Mouse (Mus musculus): ENCODE data around the gene Crhr2. TPM values are rescaled to one million over a fixed set of nuclear protein-coding genes. Genes with fewer than 3 reads are reported as not detected.

Gene Crhr2
- total RNA-seq, 1 experiment, result 0.67 TPM

DNA sequence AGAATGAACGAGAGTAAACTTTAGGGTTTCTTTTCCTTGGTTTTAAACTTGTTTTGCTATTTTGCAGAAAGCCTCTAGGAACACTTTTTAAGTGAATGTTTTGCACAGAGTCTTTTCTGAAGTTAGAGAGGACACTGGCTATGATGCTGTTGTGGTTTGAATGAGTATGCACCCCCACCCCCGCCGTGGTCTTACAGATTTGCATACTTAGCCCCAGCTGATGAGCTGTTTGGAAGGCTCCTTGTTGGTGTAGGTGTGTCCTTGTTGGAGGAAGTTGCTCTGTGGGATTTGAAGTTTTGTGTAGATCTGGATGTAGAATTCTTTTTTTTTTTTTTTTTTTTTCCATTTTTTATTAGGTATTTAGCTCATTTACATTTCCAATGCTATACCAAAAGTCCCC, 75.4 kb downstream of the Crhr2 start:
- in situ Hi-C loops (cut with MboI; ENCODE audit: low sequenced_read_pairs in 2 of 2, unreplicated experiment in 2 of 2), result no loop called here
- H3K4me1 ChIP-seq (ENCODE audit: control insufficient read depth in 2 of 2, insufficient read depth in 2 of 2, low read length in 2 of 2, poor library complexity in 1 of 2), result no peaks in the 10 kb centered on the region
- no peak for DNase-seq (ENCODE audit: low read depth, low spot score)
- no peaks in the 10 kb centered on the region for H3K9me3 ChIP-seq (ENCODE audit: control insufficient read depth, insufficient read depth, low read depth, low read length)
- H3K9ac ChIP-seq (ENCODE audit: insufficient read depth, low read depth, low read length, poor library complexity, severe bottlenecking), result no peak overlapping the region
- H3K4me3 ChIP-seq (ENCODE audit: insufficient read depth in 1 of 2, low read depth in 1 of 2, low read length in 2 of 2, poor library complexity in 1 of 2, severe bottlenecking in 1 of 2), result no peak overlapping the region
- TF ChIP-seq MAFK (IDR thresholded peaks at IDR 0.05; ENCODE audit: insufficient read depth, low read depth, low read length) (no peak), HCFC1 (IDR thresholded peaks at IDR 0.05; ENCODE audit: borderline replicate concordance, insufficient read depth, low read length) (no peak), CHD2 (IDR thresholded peaks at IDR 0.05; ENCODE audit: low read depth, low read length) (no peak), ZC3H11A (IDR thresholded peaks at IDR 0.05; ENCODE audit: borderline replicate concordance, low read depth, low read length) (no peak), ZNF384 (IDR thresholded peaks at IDR 0.05; ENCODE audit: low read depth, low read length) (no peak)
- no peak overlapping the region for H3K27ac ChIP-seq (ENCODE audit: insufficient read depth, low read depth, low read length, poor library complexity, severe bottlenecking)
- peaks cover 54% of the 10 kb centered on the region for H3K36me3 ChIP-seq (ENCODE audit: control insufficient read depth, insufficient read depth, low read length, poor library complexity, severe bottlenecking)

DNA sequence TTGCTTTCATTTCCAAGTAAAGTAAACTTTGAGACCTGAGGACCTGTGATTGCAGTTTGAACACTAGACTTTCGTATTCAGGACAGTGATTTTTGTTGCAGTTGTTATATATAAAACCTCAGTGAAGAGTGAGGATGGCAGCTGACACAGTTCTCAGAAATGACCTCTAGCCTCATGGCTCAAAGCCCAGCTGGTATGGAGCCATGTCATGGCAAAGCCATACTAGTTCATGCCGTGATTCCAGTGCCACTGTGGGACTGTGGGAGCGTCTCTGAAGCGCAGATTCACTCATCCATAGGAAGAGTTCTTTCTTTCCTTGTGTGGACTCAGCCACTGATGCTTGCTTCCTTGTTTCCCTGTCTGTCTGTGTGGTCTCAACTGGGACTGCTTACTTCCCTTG, 78.3 kb downstream of the Crhr2 start:
- H3K9me3 ChIP-seq (ENCODE audit: control insufficient read depth, insufficient read depth, low read depth, low read length), result no peaks in the 10 kb centered on the region
- in situ Hi-C loops (cut with MboI; ENCODE audit: low sequenced_read_pairs in 2 of 2, unreplicated experiment in 2 of 2), result no loop called here
- TF ChIP-seq MAFK (IDR thresholded peaks at IDR 0.05; ENCODE audit: insufficient read depth, low read depth, low read length), result no peak
- no peak for TF ChIP-seq ZC3H11A (IDR thresholded peaks at IDR 0.05; ENCODE audit: borderline replicate concordance, low read depth, low read length)
- H3K27ac ChIP-seq (ENCODE audit: insufficient read depth, low read depth, low read length, poor library complexity, severe bottlenecking), result no peak overlapping the region
- no peak overlapping the region for H3K4me3 ChIP-seq (ENCODE audit: insufficient read depth in 1 of 2, low read depth in 1 of 2, low read length in 2 of 2, poor library complexity in 1 of 2, severe bottlenecking in 1 of 2)
- no peak for DNase-seq (ENCODE audit: low read depth, low spot score)
- H3K36me3 ChIP-seq (ENCODE audit: control insufficient read depth, insufficient read depth, low read length, poor library complexity, severe bottlenecking), result peaks cover 60% of the 10 kb centered on the region
- H3K9ac ChIP-seq (ENCODE audit: insufficient read depth, low read depth, low read length, poor library complexity, severe bottlenecking), result no peak overlapping the region
- no peaks in the 10 kb centered on the region for H3K4me1 ChIP-seq (ENCODE audit: control insufficient read depth in 2 of 2, insufficient read depth in 2 of 2, low read length in 2 of 2, poor library complexity in 1 of 2)

DNA sequence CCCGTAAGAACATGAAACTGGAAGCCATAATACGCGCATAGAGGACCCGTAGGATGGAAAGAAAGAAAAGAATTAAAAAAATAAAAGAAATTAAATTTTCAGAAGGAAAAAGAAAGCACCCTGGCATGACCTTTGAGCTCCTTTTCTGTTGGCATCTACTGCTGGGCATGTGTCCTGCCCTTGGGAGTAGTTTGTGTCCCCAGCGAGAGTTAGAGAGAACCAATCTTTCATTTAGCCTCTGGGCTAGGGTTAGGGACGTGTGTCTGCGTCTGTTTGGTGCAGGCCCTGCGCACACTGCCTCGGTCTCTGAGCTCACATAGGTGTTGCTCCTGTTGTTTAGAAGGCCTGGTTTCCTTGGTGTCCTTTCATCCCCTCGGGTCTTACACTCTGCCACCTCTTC, 83.6 kb downstream of the Crhr2 start:
- in situ Hi-C loops (cut with MboI; ENCODE audit: low sequenced_read_pairs in 2 of 2, unreplicated experiment in 2 of 2), result no loop called here
- TF ChIP-seq ZNF384 (IDR thresholded peaks at IDR 0.05; ENCODE audit: low read depth, low read length), result no peak
- no peak for TF ChIP-seq CHD2 (IDR thresholded peaks at IDR 0.05; ENCODE audit: low read depth, low read length)
- TF ChIP-seq ZC3H11A (IDR thresholded peaks at IDR 0.05; ENCODE audit: borderline replicate concordance, low read depth, low read length), result no peak
- no peak for TF ChIP-seq HCFC1 (IDR thresholded peaks at IDR 0.05; ENCODE audit: borderline replicate concordance, insufficient read depth, low read length)
- TF ChIP-seq MAFK (IDR thresholded peaks at IDR 0.05; ENCODE audit: insufficient read depth, low read depth, low read length), result no peak
- no peak overlapping the region for H3K27ac ChIP-seq (ENCODE audit: insufficient read depth, low read depth, low read length, poor library complexity, severe bottlenecking)
- no peak overlapping the region for H3K4me3 ChIP-seq (ENCODE audit: insufficient read depth in 1 of 2, low read depth in 1 of 2, low read length in 2 of 2, poor library complexity in 1 of 2, severe bottlenecking in 1 of 2)
- no peak overlapping the region for H3K9ac ChIP-seq (ENCODE audit: insufficient read depth, low read depth, low read length, poor library complexity, severe bottlenecking)
- peaks cover 40% of the 10 kb centered on the region for H3K36me3 ChIP-seq (ENCODE audit: control insufficient read depth, insufficient read depth, low read length, poor library complexity, severe bottlenecking)
- DNase-seq (ENCODE audit: low read depth, low spot score), result no peak
- H3K4me1 ChIP-seq (ENCODE audit: control insufficient read depth in 2 of 2, insufficient read depth in 2 of 2, low read length in 2 of 2, poor library complexity in 1 of 2), result 0 out of 4 replicates have a peak, but pooled peaks cover 0 to under 1% of the 10 kb centered on the region in 2 experiments
- no peaks in the 10 kb centered on the region for H3K9me3 ChIP-seq (ENCODE audit: control insufficient read depth, insufficient read depth, low read depth, low read length)

DNA sequence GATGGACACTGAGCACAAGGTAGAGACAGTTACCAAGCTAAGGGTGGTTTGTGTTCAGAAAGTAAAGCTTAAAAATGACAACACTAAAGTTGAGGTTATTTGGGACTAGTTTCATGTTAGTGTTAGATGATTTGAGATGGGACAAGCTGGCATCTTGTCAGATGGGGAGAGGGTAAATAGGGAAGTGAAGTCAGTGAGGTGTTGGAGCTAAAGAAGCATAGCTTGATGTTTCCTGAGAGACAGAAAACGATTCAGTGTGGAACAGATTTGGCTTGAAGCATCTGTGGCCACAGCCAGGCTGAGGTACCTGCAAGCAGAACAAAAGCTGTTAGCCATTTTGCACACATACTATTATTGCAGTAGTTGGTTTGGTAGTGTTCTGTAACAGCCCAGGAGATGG, 87.5 kb downstream of the Crhr2 start:
- peaks cover 27% of the 10 kb centered on the region for H3K36me3 ChIP-seq (ENCODE audit: control insufficient read depth, insufficient read depth, low read length, poor library complexity, severe bottlenecking)
- no peaks in the 10 kb centered on the region for H3K9me3 ChIP-seq (ENCODE audit: control insufficient read depth, insufficient read depth, low read depth, low read length)
- no peak overlapping the region for H3K27ac ChIP-seq (ENCODE audit: insufficient read depth, low read depth, low read length, poor library complexity, severe bottlenecking)
- peaks cover 0 to 7% of the 10 kb centered on the region in 2 experiments; a peak in 1 of 4 replicates for H3K4me1 ChIP-seq (ENCODE audit: control insufficient read depth in 2 of 2, insufficient read depth in 2 of 2, low read length in 2 of 2, poor library complexity in 1 of 2)
- TF ChIP-seq ZC3H11A (IDR thresholded peaks at IDR 0.05; ENCODE audit: borderline replicate concordance, low read depth, low read length) (no peak), CHD2 (IDR thresholded peaks at IDR 0.05; ENCODE audit: low read depth, low read length) (no peak), ZNF384 (IDR thresholded peaks at IDR 0.05; ENCODE audit: low read depth, low read length) (no peak), HCFC1 (IDR thresholded peaks at IDR 0.05; ENCODE audit: borderline replicate concordance, insufficient read depth, low read length) (no peak), MAFK (IDR thresholded peaks at IDR 0.05; ENCODE audit: insufficient read depth, low read depth, low read length) (no peak)
- no peak overlapping the region for H3K4me3 ChIP-seq (ENCODE audit: insufficient read depth in 1 of 2, low read depth in 1 of 2, low read length in 2 of 2, poor library complexity in 1 of 2, severe bottlenecking in 1 of 2)
- DNase-seq (ENCODE audit: low read depth, low spot score), result no peak
- H3K9ac ChIP-seq (ENCODE audit: insufficient read depth, low read depth, low read length, poor library complexity, severe bottlenecking), result no peak overlapping the region
- in situ Hi-C loops (cut with MboI; ENCODE audit: low sequenced_read_pairs in 2 of 2, unreplicated experiment in 2 of 2), result no loop called here

DNA sequence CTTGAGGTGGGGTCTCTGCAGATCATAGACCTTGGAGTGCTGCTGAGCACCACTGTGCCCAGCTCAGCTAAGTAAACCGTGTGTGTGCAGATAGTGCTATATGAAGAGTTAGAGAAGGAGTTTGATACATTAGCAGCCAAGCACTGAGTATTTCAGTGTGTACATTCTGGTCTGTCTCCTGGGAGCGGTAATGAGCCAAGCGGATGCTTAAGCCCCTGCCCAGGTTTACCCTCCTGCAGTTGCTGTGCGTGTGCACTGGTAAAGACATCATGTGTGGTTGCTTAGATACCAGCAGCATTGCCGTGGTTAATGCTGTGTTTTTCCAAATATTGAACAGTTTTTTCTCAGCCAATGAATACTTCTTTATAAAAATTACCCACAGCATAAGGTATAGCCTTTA, 88.3 kb downstream of the Crhr2 start:
- no peak overlapping the region for H3K9ac ChIP-seq (ENCODE audit: insufficient read depth, low read depth, low read length, poor library complexity, severe bottlenecking)
- DNase-seq (ENCODE audit: low read depth, low spot score), result no peak
- H3K27ac ChIP-seq (ENCODE audit: insufficient read depth, low read depth, low read length, poor library complexity, severe bottlenecking), result no peak overlapping the region
- in situ Hi-C loops (cut with MboI; ENCODE audit: low sequenced_read_pairs in 2 of 2, unreplicated experiment in 2 of 2), result no loop called here
- H3K9me3 ChIP-seq (ENCODE audit: control insufficient read depth, insufficient read depth, low read depth, low read length), result no peaks in the 10 kb centered on the region
- no peak for TF ChIP-seq MAFK (IDR thresholded peaks at IDR 0.05; ENCODE audit: insufficient read depth, low read depth, low read length)
- no peak for TF ChIP-seq CHD2 (IDR thresholded peaks at IDR 0.05; ENCODE audit: low read depth, low read length)
- TF ChIP-seq ZNF384 (IDR thresholded peaks at IDR 0.05; ENCODE audit: low read depth, low read length), result no peak
- TF ChIP-seq ZC3H11A (IDR thresholded peaks at IDR 0.05; ENCODE audit: borderline replicate concordance, low read depth, low read length), result no peak
- TF ChIP-seq HCFC1 (IDR thresholded peaks at IDR 0.05; ENCODE audit: borderline replicate concordance, insufficient read depth, low read length), result no peak
- no peak overlapping the region for H3K4me3 ChIP-seq (ENCODE audit: insufficient read depth in 1 of 2, low read depth in 1 of 2, low read length in 2 of 2, poor library complexity in 1 of 2, severe bottlenecking in 1 of 2)
- peaks cover 0 to 7% of the 10 kb centered on the region in 2 experiments; a peak in 1 of 4 replicates for H3K4me1 ChIP-seq (ENCODE audit: control insufficient read depth in 2 of 2, insufficient read depth in 2 of 2, low read length in 2 of 2, poor library complexity in 1 of 2)
- H3K36me3 ChIP-seq (ENCODE audit: control insufficient read depth, insufficient read depth, low read length, poor library complexity, severe bottlenecking), result peaks cover 20% of the 10 kb centered on the region
